In genomic region chr13:101690911-101691655, GRCm38 (mm10) we compare ENCODE assay signal across 8 mouse cellular contexts.
DNase-seq lines count a peak whose midpoint lies in the region; ATAC-seq lines count a peak whose summit lies in the region.

No protein-coding gene starts in this region.

- H3K27ac ChIP-seq in heart, embryonic 14.5 days (replicated peaks in 1 of 2; ENCODE audit: control insufficient read depth in 1 of 2, insufficient read depth in 1 of 2, low read depth in 2 of 2, low read length in 2 of 2), result peak overlapping the region; percentile 62 to 79
- H3K27ac ChIP-seq in midbrain, embryonic 12.5 days (replicated peaks), result no peak overlapping the region

- peak overlapping the region; percentile 86 for H3K4me2 ChIP-seq in heart, embryonic 14.5 days (ENCODE audit: low read length)
- H3K4me2 ChIP-seq in midbrain, embryonic 12.5 days (replicated peaks), result peak overlapping the region; percentile 76

- H3K4me3 ChIP-seq in heart, embryonic 14.5 days (ENCODE audit: control insufficient read depth in 1 of 2, insufficient read depth in 1 of 2, low read depth in 1 of 2, low read length in 2 of 2), result peak overlapping the region; percentile 23 to 43; a peak in 3 of 4 replicates
- H3K4me3 ChIP-seq in midbrain, embryonic 12.5 days, result peak overlapping the region; percentile 34; the same call in 1 of the 2 replicates

- 55% methylated on average over 10 of the region's 10 CpGs for WGBS in heart, embryonic 14.5 days
- WGBS in midbrain, embryonic 12.5 days, result 40% methylated on average over 10 of the region's 10 CpGs

- ATAC-seq in heart, embryonic 14.5 days (ENCODE audit: insufficient number of reproducible peaks, insufficient read depth, low FRiP score, low read depth), result no peak
- no peak for ATAC-seq in midbrain, embryonic 12.5 days (ENCODE audit: low FRiP score, low read depth)
- ATAC-seq in inflammation-experienced regulatory T-cells, adult 6 months, result no peak

- H3K9me3 ChIP-seq in heart, embryonic 14.5 days (ENCODE audit: control insufficient read depth, low read length), result no peaks in the 10 kb centered on the region
- H3K9me3 ChIP-seq in midbrain, embryonic 12.5 days, result no peaks in the 10 kb centered on the region

- H3K4me1 ChIP-seq in heart, embryonic 14.5 days (ENCODE audit: control insufficient read depth in 2 of 2, insufficient read depth in 2 of 2, low read length in 2 of 2), result peaks cover 22 to 41% of the 10 kb centered on the region in 2 experiments
- peaks cover 35% of the 10 kb centered on the region for H3K4me1 ChIP-seq in midbrain, embryonic 12.5 days

- no peaks in the 10 kb centered on the region for H3K27me3 ChIP-seq in heart, embryonic 14.5 days (ENCODE audit: control insufficient read depth, insufficient read depth, low read length)
- H3K27me3 ChIP-seq in midbrain, embryonic 12.5 days, result peaks cover 4% of the 10 kb centered on the region; the same call in 1 of the 2 replicates

- H3K9ac ChIP-seq in heart, embryonic 14.5 days (ENCODE audit: low read length), result peak overlapping the region; percentile 69
- no peak overlapping the region for H3K9ac ChIP-seq in midbrain, embryonic 12.5 days (replicated peaks)

- intact Hi-C loops in heart, postnatal 25 days (cut with DNase I), result loop anchor here (10.0 kb wide), 1 partner anchor 946 kb away; the partner anchor contains the start of gene Mrps36

- DNase-seq in heart, adult 11 months, result peak; percentile 81
- DNase-seq in heart, postnatal 25 days (ENCODE audit: low spot score), result no peak
- DNase-seq in brain, adult 2 months (ENCODE audit: low read depth, low spot score), result peak; percentile 66
- DNase-seq in adipocyte (ENCODE audit: low spot score), result no peak
- DNase-seq in urinary bladder, postnatal 25 days (ENCODE audit: low spot score), result no peak

- peaks cover 33% of the 10 kb centered on the region for H3K36me3 ChIP-seq in heart, embryonic 14.5 days (ENCODE audit: control insufficient read depth, insufficient read depth, low read length)
- peaks cover 25% of the 10 kb centered on the region for H3K36me3 ChIP-seq in midbrain, embryonic 12.5 days

Comparison
In these comparisons a context has a peak if more than half of its experiments do, and no peak if none do; other contexts are left out.
1. DNase-seq: peak in heart, adult 11 months (single experiment) and brain, adult 2 months (single experiment); none in heart, postnatal 25 days (single experiment), adipocyte (single experiment) and urinary bladder, postnatal 25 days (single experiment).